Mouse (Mus musculus) heart, embryonic 15.5 days (tissue): ENCODE results near the gene Cmas. TPM values are rescaled to one million over a fixed set of nuclear protein-coding genes. Genes with fewer than 3 reads are reported as not detected.
A peak's percentile ranks its signal among the peaks of the same experiment; 100 is the strongest.

Experiments
- ATAC-seq: fragments of 200-750 bp; cut with Nextera tagmentation; replicated peaks from 2 replicates; pipeline ENCODE4 v1.8.0; 2017; ENCODE audit warnings: low read depth, moderate TSS enrichment; ENCODE audit not compliant: insufficient number of reproducible peaks, insufficient read depth, low FRiP score
- H3K27ac ChIP-seq: fragments of 300-500 bp; sonication (generic); 2 replicates; pipeline ENCODE4 v1.5.1; 2015; ENCODE audit warnings: mild to moderate bottlenecking, inconsistent platforms
- H3K27me3 ChIP-seq: fragments of 300-500 bp; sonication (generic); 2 replicates; pipeline ENCODE4 v1.6.1; 2015; ENCODE audit warnings: inconsistent platforms
- H3K36me3 ChIP-seq: fragments of 300-500 bp; sonication (generic); 2 replicates; pipeline ENCODE4 v1.6.1; 2015; ENCODE audit warnings: mild to moderate bottlenecking, inconsistent platforms
- H3K4me1 ChIP-seq: fragments of 300-500 bp; sonication (generic); replicated peaks from 2 replicates; pipeline ENCODE4 v1.6.1; 2015; ENCODE audit warnings: inconsistent platforms
- H3K4me2 ChIP-seq: fragments of 300-500 bp; sonication (generic); 2 replicates; pipeline ENCODE4 v1.6.1; 2015; ENCODE audit warnings: inconsistent platforms, mild to moderate bottlenecking, moderate library complexity
- H3K4me3 ChIP-seq: fragments of 300-500 bp; sonication (generic); 2 replicates; pipeline ENCODE4 v1.5.1; 2015; ENCODE audit warnings: mild to moderate bottlenecking, inconsistent platforms
- H3K9ac ChIP-seq: fragments of 300-500 bp; sonication (generic); 2 replicates; pipeline ENCODE4 v1.6.1; 2015; ENCODE audit warnings: mild to moderate bottlenecking, inconsistent platforms
- H3K9me3 ChIP-seq: fragments of 300-500 bp; sonication (generic); replicated peaks from 2 replicates; pipeline ENCODE4 v1.6.1; 2016; ENCODE audit warnings: inconsistent platforms
- WGBS: fragments of 180-500 bp; shearing (Covaris S2); methylation state at CpG from one replicate; pipeline ENCODE4 v1.1.7; 2015; ENCODE audit warnings: mixed read lengths; 5-methylcytosine and 5-hydroxymethylcytosine counted together
- polyA plus RNA-seq: library from polyadenylated mRNA; unstranded; fragments of >200 nt; fragmentation: Nextera tagmentation; extraction: Ambion mirVana; gene quantifications from 2 replicates; pipeline ENCODE4 v1.2.1, GENCODE M21; 2015

Gene Cmas
- polyA plus RNA-seq, 1 experiment from 2014 or later = 83.4 TPM

GRCm38 (mm10) chr6:142810239-142810638 lies 53.8 kb downstream of the Cmas start:
- Histone ChIP-seq H3K27me3 (no peaks in the 10 kb centered on the region), H3K36me3 (no peaks in the 10 kb centered on the region), H3K9me3 (no peaks in the 10 kb centered on the region), H3K4me2 (no peak overlapping the region), H3K4me3 (no peak overlapping the region), H3K9ac (no peak overlapping the region), H3K27ac (no peak overlapping the region), H3K4me1 (no peaks in the 10 kb centered on the region)
- ATAC-seq = no peak
- 63% methylated on average over 6 of the region's 6 CpGs for WGBS

- Histone ChIP-seq H3K4me2 (no peak overlapping the region), H3K4me1 (no peaks in the 10 kb centered on the region), H3K27ac (no peak overlapping the region), H3K27me3 (no peaks in the 10 kb centered on the region), H3K4me3 (no peak overlapping the region), H3K36me3 (no peaks in the 10 kb centered on the region), H3K9me3 (no peaks in the 10 kb centered on the region), H3K9ac (no peak overlapping the region)
- ATAC-seq = no peak
- 73% methylated on average over 5 of the region's 5 CpGs for WGBS
Observed at GRCm38 (mm10) chr6:142812969-142813368, 56.5 kb downstream of the Cmas start.

GRCm38 (mm10) chr6:142814011-142814410 lies 57.5 kb downstream of the Cmas start:
- H3K27me3 ChIP-seq = no peaks in the 10 kb centered on the region
- no peaks in the 10 kb centered on the region for H3K4me1 ChIP-seq
- no peaks in the 10 kb centered on the region for H3K9me3 ChIP-seq
- H3K27ac ChIP-seq = no peak overlapping the region
- no peak overlapping the region for H3K4me3 ChIP-seq
- H3K36me3 ChIP-seq = no peaks in the 10 kb centered on the region
- peak overlapping the region; percentile 49; the same call in 1 of the 2 replicates for H3K9ac ChIP-seq
- WGBS = 61% methylated on average over 10 of the region's 10 CpGs
- ATAC-seq = no peak
- peak overlapping the region; percentile 72 for H3K4me2 ChIP-seq

- H3K4me3 ChIP-seq = peak overlapping the region; percentile 48
- no peaks in the 10 kb centered on the region for H3K9me3 ChIP-seq
- 2% methylated on average over 15 of the region's 15 CpGs for WGBS
- H3K36me3 ChIP-seq = no peaks in the 10 kb centered on the region
- no peak for ATAC-seq
- no peaks in the 10 kb centered on the region for H3K4me1 ChIP-seq
- peak overlapping the region; percentile 49 for H3K9ac ChIP-seq
- H3K4me2 ChIP-seq = peak overlapping the region; percentile 72
- no peaks in the 10 kb centered on the region for H3K27me3 ChIP-seq
- no peak overlapping the region for H3K27ac ChIP-seq
Observed at GRCm38 (mm10) chr6:142814495-142814921, 58.0 kb downstream of the Cmas start.

- no peak overlapping the region for H3K4me2 ChIP-seq
- H3K9ac ChIP-seq = no peak overlapping the region
- no peak overlapping the region for H3K4me3 ChIP-seq
- no peaks in the 10 kb centered on the region for H3K4me1 ChIP-seq
- no peak overlapping the region for H3K27ac ChIP-seq
- no peaks in the 10 kb centered on the region for H3K36me3 ChIP-seq
- WGBS = 61% methylated on average over 3 of the region's 3 CpGs
- no peaks in the 10 kb centered on the region for H3K9me3 ChIP-seq
- H3K27me3 ChIP-seq = no peaks in the 10 kb centered on the region
- ATAC-seq = no peak
Observed at GRCm38 (mm10) chr6:142815513-142815912, 59.0 kb downstream of the Cmas start.

- H3K4me3 ChIP-seq = no peak overlapping the region
- H3K27me3 ChIP-seq = no peaks in the 10 kb centered on the region
- H3K4me2 ChIP-seq = no peak overlapping the region
- WGBS = 90% methylated on average over 10 of the region's 10 CpGs
- H3K9me3 ChIP-seq = no peaks in the 10 kb centered on the region
- H3K36me3 ChIP-seq = no peaks in the 10 kb centered on the region
- no peak overlapping the region for H3K9ac ChIP-seq
- no peak for ATAC-seq
- no peaks in the 10 kb centered on the region for H3K4me1 ChIP-seq
- H3K27ac ChIP-seq = no peak overlapping the region
Observed at GRCm38 (mm10) chr6:142818306-142818705, 61.8 kb downstream of the Cmas start.

- Histone ChIP-seq H3K9ac (no peak overlapping the region), H3K4me1 (no peaks in the 10 kb centered on the region), H3K36me3 (no peaks in the 10 kb centered on the region), H3K27ac (no peak overlapping the region), H3K9me3 (no peaks in the 10 kb centered on the region), H3K4me2 (no peak overlapping the region), H3K4me3 (no peak overlapping the region), H3K27me3 (no peaks in the 10 kb centered on the region)
- 58% methylated on average over 5 of the region's 5 CpGs for WGBS
- ATAC-seq = no peak
Observed at GRCm38 (mm10) chr6:142823008-142823787, 66.7 kb downstream of the Cmas start.

Other genes starting within 250 kb of the Cmas start
- gene Ldhb, start 248.7 kb upstream of the Cmas start, polyA plus RNA-seq = 1,301 and 1,466 TPM in 2 replicates
- 16.1 and 16.2 TPM in 2 replicates for gene Kcnj8, start 185.1 kb upstream of the Cmas start, polyA plus RNA-seq
- gene Abcc9, start 54.4 kb upstream of the Cmas start, polyA plus RNA-seq = 14.6 and 15.2 TPM in 2 replicates
- gene Sult6b2, start 47.8 kb downstream of the Cmas start, polyA plus RNA-seq = not detected in 2 replicates
- 0.88 and 1.3 TPM in 2 replicates for gene St8sia1, start 207.8 kb downstream of the Cmas start, polyA plus RNA-seq